In genomic region chr6:103665206-103665605, GRCm38 (mm10) we compare ENCODE assay signal across 23 mouse cellular contexts.
DNase-seq lines count a peak whose midpoint lies in the region; ATAC-seq and TF ChIP-seq lines count a peak whose summit lies in the region.
"Had no signal": no experiment of that assay in that cellular context is flagged by ENCODE, and none has a peak within 500 bp of the region (broad histone marks: within the 10 kb centered on the region; RNA-seq: fewer than 3 reads in every experiment).

No protein-coding gene starts in this region.

- no peak overlapping the region for H3K4me2 ChIP-seq in forebrain, embryonic 15.5 days (replicated peaks)
- no peak overlapping the region for H3K4me2 ChIP-seq in forebrain, embryonic 11.5 days (ENCODE audit: low read depth, low read length, severe bottlenecking)
- no peak overlapping the region for H3K4me2 ChIP-seq in hindbrain, embryonic 15.5 days
- no peak overlapping the region for H3K4me2 ChIP-seq in hindbrain, embryonic 11.5 days (replicated peaks; ENCODE audit: low read depth, low read length)
- H3K4me2 ChIP-seq in midbrain, embryonic 16.5 days (ENCODE audit: low read length): no peak overlapping the region
- H3K4me2 ChIP-seq: embryonic facial prominence, embryonic 13.5 days; heart, embryonic 12.5 days had no signal

- no peak for DNase-seq in forebrain, embryonic 11.5 days (ENCODE audit: low spot score)
- no peak for DNase-seq in hindbrain, embryonic 11.5 days (ENCODE audit: low spot score)
- DNase-seq in kidney, postnatal 25 days: no peak
- DNase-seq: adrenal gland, postnatal 14 days; cerebellum, adult 2 months; cerebellum, postnatal 25 days; embryo, embryonic 11 days; gastrocnemius, postnatal 14 days; heart, adult 18-20 months; heart, postnatal 10 days; kidney, adult 18-20 months; lung, postnatal 4 days; thymus, adult 18-20 months; thymus, postnatal 4 days had no signal

- no peak overlapping the region for H3K9ac ChIP-seq in forebrain, embryonic 15.5 days (replicated peaks)
- H3K9ac ChIP-seq in forebrain, embryonic 11.5 days (ENCODE audit: low read length): no peak overlapping the region
- H3K9ac ChIP-seq in hindbrain, embryonic 15.5 days: no peak overlapping the region
- H3K9ac ChIP-seq in hindbrain, embryonic 11.5 days (ENCODE audit: low read depth, low read length): no peak overlapping the region
- no peak overlapping the region for H3K9ac ChIP-seq in midbrain, embryonic 16.5 days (ENCODE audit: low read depth, low read length)
- H3K9ac ChIP-seq: embryonic facial prominence, embryonic 13.5 days; heart, embryonic 12.5 days had no signal

- H3K27me3 ChIP-seq in forebrain, embryonic 15.5 days: no peaks in the 10 kb centered on the region
- no peaks in the 10 kb centered on the region for H3K27me3 ChIP-seq in forebrain, embryonic 11.5 days (ENCODE audit: control insufficient read depth, insufficient read depth, low read length)
- H3K27me3 ChIP-seq in hindbrain, embryonic 15.5 days: no peaks in the 10 kb centered on the region
- H3K27me3 ChIP-seq in hindbrain, embryonic 11.5 days (ENCODE audit: control insufficient read depth, insufficient read depth, low read length): no peaks in the 10 kb centered on the region
- H3K27me3 ChIP-seq in midbrain, embryonic 16.5 days (ENCODE audit: control insufficient read depth, insufficient read depth, low read depth, low read length): no peaks in the 10 kb centered on the region
- H3K27me3 ChIP-seq: embryonic facial prominence, embryonic 13.5 days; heart, embryonic 12.5 days had no signal

- peak overlapping the region; percentile 65 for H3K27ac ChIP-seq in forebrain, embryonic 15.5 days (replicated peaks)
- H3K27ac ChIP-seq in forebrain, embryonic 11.5 days (ENCODE audit: low read depth, low read length): no peak overlapping the region
- H3K27ac ChIP-seq in hindbrain, embryonic 15.5 days (replicated peaks): peak overlapping the region; percentile 68
- H3K27ac ChIP-seq in hindbrain, embryonic 11.5 days (ENCODE audit: low read depth, low read length): no peak overlapping the region
- peak overlapping the region; percentile 56; the same call in 1 of the 2 replicates for H3K27ac ChIP-seq in cortical plate, adult 2 months (ENCODE audit: insufficient read depth, low read length)
- peak overlapping the region; percentile 69 for H3K27ac ChIP-seq in midbrain, embryonic 16.5 days (ENCODE audit: low read length)
- H3K27ac ChIP-seq: embryonic facial prominence, embryonic 13.5 days had no signal

- no peak for TF ChIP-seq POLR2A in cortical plate, adult 2 months (IDR thresholded peaks at IDR 0.05; ENCODE audit: extremely low read depth, insufficient read depth, low read length)

- WGBS in forebrain, embryonic 15.5 days: 77% methylated on average over 2 of the region's 2 CpGs
- WGBS in forebrain, embryonic 11.5 days: 88% methylated on average over 2 of the region's 2 CpGs
- 87% methylated on average over 2 of the region's 2 CpGs for WGBS in hindbrain, embryonic 15.5 days
- WGBS in hindbrain, embryonic 11.5 days: 90% methylated on average over 2 of the region's 2 CpGs
- WGBS in midbrain, embryonic 16.5 days: 85% methylated on average over 2 of the region's 2 CpGs

- no peak for TF ChIP-seq CTCF in cortical plate, adult 2 months (IDR thresholded peaks at IDR 0.05; ENCODE audit: extremely low read depth, insufficient read depth, low read length)

- H3K4me1 ChIP-seq in forebrain, embryonic 15.5 days: peaks cover 13% of the 10 kb centered on the region
- H3K4me1 ChIP-seq in forebrain, embryonic 11.5 days (replicated peaks; ENCODE audit: control insufficient read depth, insufficient read depth, low read length): no peaks in the 10 kb centered on the region
- H3K4me1 ChIP-seq in hindbrain, embryonic 15.5 days (replicated peaks): peaks cover 12% of the 10 kb centered on the region; the same call in 1 of the 2 replicates
- no peaks in the 10 kb centered on the region for H3K4me1 ChIP-seq in hindbrain, embryonic 11.5 days (replicated peaks; ENCODE audit: control insufficient read depth, insufficient read depth, low read length)
- H3K4me1 ChIP-seq in cortical plate, adult 2 months (ENCODE audit: control insufficient read depth, insufficient read depth, low read length): peaks cover 2% of the 10 kb centered on the region; the same call in 1 of the 2 replicates
- peaks cover 13% of the 10 kb centered on the region for H3K4me1 ChIP-seq in midbrain, embryonic 16.5 days (ENCODE audit: control insufficient read depth, insufficient read depth, low read length)
- H3K4me1 ChIP-seq: embryonic facial prominence, embryonic 13.5 days; heart, embryonic 12.5 days had no signal

- peaks cover 3% of the 10 kb centered on the region; the same call in 1 of the 2 replicates for H3K36me3 ChIP-seq in forebrain, embryonic 15.5 days
- no peaks in the 10 kb centered on the region for H3K36me3 ChIP-seq in forebrain, embryonic 11.5 days (ENCODE audit: control insufficient read depth, insufficient read depth, low read length)
- H3K36me3 ChIP-seq in hindbrain, embryonic 15.5 days: peaks cover 13% of the 10 kb centered on the region
- H3K36me3 ChIP-seq in hindbrain, embryonic 11.5 days (ENCODE audit: control insufficient read depth, insufficient read depth, low read length): no peaks in the 10 kb centered on the region
- peaks cover 10% of the 10 kb centered on the region; the same call in 1 of the 2 replicates for H3K36me3 ChIP-seq in midbrain, embryonic 16.5 days (ENCODE audit: control insufficient read depth, insufficient read depth, low read length)
- H3K36me3 ChIP-seq: embryonic facial prominence, embryonic 13.5 days; heart, embryonic 12.5 days had no signal

- ATAC-seq in forebrain, embryonic 15.5 days (replicated peaks): peak; percentile 38; the same call in 1 of the 2 replicates
- ATAC-seq in forebrain, embryonic 11.5 days (replicated peaks; ENCODE audit: low FRiP score): no peak
- ATAC-seq in hindbrain, embryonic 15.5 days (ENCODE audit: low FRiP score, low read depth): no peak
- no peak for ATAC-seq in hindbrain, embryonic 11.5 days (ENCODE audit: low FRiP score)
- ATAC-seq in midbrain, embryonic 16.5 days: no peak
- ATAC-seq in granulocyte monocyte progenitor cell, adult 5-6 weeks (replicated peaks; ENCODE audit: poor library complexity, severe bottlenecking): no peak

- no peaks in the 10 kb centered on the region for H3K9me3 ChIP-seq in forebrain, embryonic 15.5 days
- H3K9me3 ChIP-seq in forebrain, embryonic 11.5 days (ENCODE audit: control insufficient read depth, low read length): no peaks in the 10 kb centered on the region
- H3K9me3 ChIP-seq in hindbrain, embryonic 15.5 days: no peaks in the 10 kb centered on the region
- no peaks in the 10 kb centered on the region for H3K9me3 ChIP-seq in hindbrain, embryonic 11.5 days (ENCODE audit: control insufficient read depth, low read length)
- no peaks in the 10 kb centered on the region for H3K9me3 ChIP-seq in midbrain, embryonic 16.5 days (replicated peaks; ENCODE audit: control insufficient read depth, low read length, poor library complexity, severe bottlenecking)
- H3K9me3 ChIP-seq: embryonic facial prominence, embryonic 13.5 days; heart, embryonic 12.5 days had no signal

- H3K4me3 ChIP-seq in forebrain, embryonic 15.5 days: no peak overlapping the region
- H3K4me3 ChIP-seq in forebrain, embryonic 11.5 days (ENCODE audit: low read depth, low read length): no peak overlapping the region
- H3K4me3 ChIP-seq in hindbrain, embryonic 15.5 days: no peak overlapping the region
- H3K4me3 ChIP-seq in hindbrain, embryonic 11.5 days (ENCODE audit: low read depth, low read length): no peak overlapping the region
- no peak overlapping the region for H3K4me3 ChIP-seq in cortical plate, adult 2 months (ENCODE audit: insufficient read depth, low read length)
- H3K4me3 ChIP-seq in midbrain, embryonic 16.5 days (ENCODE audit: low read depth, low read length): no peak overlapping the region
- H3K4me3 ChIP-seq: embryonic facial prominence, embryonic 13.5 days; erythroblast, embryonic 14.5 days; heart, embryonic 12.5 days; myocyte had no signal

Comparison
In these comparisons a context has a peak if more than half of its experiments do, and no peak if none do; other contexts are left out.
1. H3K27ac ChIP-seq: peak in forebrain, embryonic 15.5 days (single experiment), hindbrain, embryonic 15.5 days (single experiment), cortical plate, adult 2 months (single experiment) and midbrain, embryonic 16.5 days (single experiment); none in forebrain, embryonic 11.5 days (single experiment) and hindbrain, embryonic 11.5 days (single experiment).